Mouse (Mus musculus): ENCODE measurements around the gene Btbd9.

The Btbd9 gene

GRCm38 (mm10) chr17:30339317-30339716 lies 237.0 kb downstream of the Btbd9 start:
- peak; percentile 18 for DNase-seq (ENCODE audit: low read depth, low spot score)

GRCm38 (mm10) chr17:30336816-30337215 lies 239.5 kb downstream of the Btbd9 start:
- DNase-seq (ENCODE audit: low read depth, low spot score), result no peak

- no peak for DNase-seq (ENCODE audit: low read depth, low spot score)
Observed at GRCm38 (mm10) chr17:30336280-30336679, 240.0 kb downstream of the Btbd9 start.

GRCm38 (mm10) chr17:30335746-30336145 lies 240.5 kb downstream of the Btbd9 start:
- DNase-seq (ENCODE audit: low read depth, low spot score), result no peak

- no peak for DNase-seq (ENCODE audit: low read depth, low spot score)
Observed at GRCm38 (mm10) chr17:30334257-30334656, 242.0 kb downstream of the Btbd9 start.

- DNase-seq (ENCODE audit: low read depth, low spot score), result no peak
Observed at GRCm38 (mm10) chr17:30333136-30333535, 243.2 kb downstream of the Btbd9 start.

- no peak for DNase-seq (ENCODE audit: low read depth, low spot score)
Observed at GRCm38 (mm10) chr17:30331380-30331779, 244.9 kb downstream of the Btbd9 start.

- no peak for DNase-seq (ENCODE audit: low read depth, low spot score)
Observed at GRCm38 (mm10) chr17:30329531-30329930, 246.8 kb downstream of the Btbd9 start.

GRCm38 (mm10) chr17:30328924-30329323 lies 247.4 kb downstream of the Btbd9 start:
- no peak for DNase-seq (ENCODE audit: low read depth, low spot score)

- DNase-seq (ENCODE audit: low read depth, low spot score), result no peak
Observed at GRCm38 (mm10) chr17:30326906-30327305, 249.4 kb downstream of the Btbd9 start.

GRCm38 (mm10) chr17:30320301-30320700 lies 256.0 kb downstream of the Btbd9 start:
- DNase-seq (ENCODE audit: low read depth, low spot score), result no peak

GRCm38 (mm10) chr17:30312688-30313087 lies 263.6 kb downstream of the Btbd9 start:
- no peak for DNase-seq (ENCODE audit: low read depth, low spot score)

- no peak for DNase-seq (ENCODE audit: low read depth, low spot score)
Observed at GRCm38 (mm10) chr17:30309627-30310026, 266.7 kb downstream of the Btbd9 start.

GRCm38 (mm10) chr17:30308889-30309288 lies 267.4 kb downstream of the Btbd9 start:
- no peak for DNase-seq (ENCODE audit: low read depth, low spot score)

GRCm38 (mm10) chr17:30308317-30308716 lies 268.0 kb downstream of the Btbd9 start:
- no peak for DNase-seq (ENCODE audit: low read depth, low spot score)

- peak; percentile 63 for DNase-seq (ENCODE audit: low read depth, low spot score)
Observed at GRCm38 (mm10) chr17:30307168-30307567, 269.1 kb downstream of the Btbd9 start.

GRCm38 (mm10) chr17:30304766-30305165 lies 271.5 kb downstream of the Btbd9 start:
- no peak for DNase-seq (ENCODE audit: low read depth, low spot score)

- DNase-seq (ENCODE audit: low read depth, low spot score), result no peak
Observed at GRCm38 (mm10) chr17:30301338-30301737, 274.9 kb downstream of the Btbd9 start.

- DNase-seq (ENCODE audit: low read depth, low spot score), result no peak
Observed at GRCm38 (mm10) chr17:30297432-30297831, 278.9 kb downstream of the Btbd9 start.

- no peak for DNase-seq (ENCODE audit: low read depth, low spot score)
Observed at GRCm38 (mm10) chr17:30296069-30296468, 280.2 kb downstream of the Btbd9 start.

- DNase-seq (ENCODE audit: low read depth, low spot score), result no peak
Observed at GRCm38 (mm10) chr17:30292666-30293065, 283.6 kb downstream of the Btbd9 start.

GRCm38 (mm10) chr17:30285641-30286040 lies 290.6 kb downstream of the Btbd9 start:
- no peak for DNase-seq (ENCODE audit: low read depth, low spot score)

GRCm38 (mm10) chr17:30283460-30284050 lies 292.7 kb downstream of the Btbd9 start:
- no peak for DNase-seq (ENCODE audit: low read depth, low spot score)

GRCm38 (mm10) chr17:30283001-30283400 lies 293.3 kb downstream of the Btbd9 start:
- DNase-seq (ENCODE audit: low read depth, low spot score), result no peak

Data from A20 (cell line).